Mouse (Mus musculus) ZHBTc4 (cell line): ENCODE measurements around the gene Samt1.
"Not testable (repeated sequence)": the region's sequence is repeated elsewhere in the genome, so short reads cannot be mapped to it uniquely, and the experiment has no call there.

Source experiments
- DNase-seq: peaks from one replicate; pipeline ENCODE4 v3.0.0-alpha.2; 2011; ENCODE audit warnings: low read depth, low spot score

Samt1 gene

DNA sequence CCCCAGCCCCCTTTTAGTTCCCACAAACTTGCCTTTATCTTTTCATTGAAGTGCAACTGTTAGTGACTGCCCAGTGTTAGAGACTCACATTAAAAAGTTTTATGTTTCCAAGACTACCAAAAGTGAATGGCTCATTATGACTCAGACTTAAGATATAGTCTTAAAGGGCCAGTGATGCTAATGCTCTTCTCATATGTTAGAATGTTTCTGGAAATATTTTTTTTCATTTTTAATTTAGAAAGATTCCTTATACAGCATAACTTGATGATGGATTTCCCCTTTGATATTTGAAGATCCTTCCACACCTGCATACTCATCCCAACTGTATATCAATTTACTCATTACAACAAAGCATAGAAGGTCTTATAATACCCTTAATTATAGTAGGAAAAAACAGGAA lies at the start of gene Samt1:
TSS of gene Samt1 (minus strand) at position 101 of the 400 bp plus-strand sequence.
- DNase-seq = not testable (repeated sequence)

DNA sequence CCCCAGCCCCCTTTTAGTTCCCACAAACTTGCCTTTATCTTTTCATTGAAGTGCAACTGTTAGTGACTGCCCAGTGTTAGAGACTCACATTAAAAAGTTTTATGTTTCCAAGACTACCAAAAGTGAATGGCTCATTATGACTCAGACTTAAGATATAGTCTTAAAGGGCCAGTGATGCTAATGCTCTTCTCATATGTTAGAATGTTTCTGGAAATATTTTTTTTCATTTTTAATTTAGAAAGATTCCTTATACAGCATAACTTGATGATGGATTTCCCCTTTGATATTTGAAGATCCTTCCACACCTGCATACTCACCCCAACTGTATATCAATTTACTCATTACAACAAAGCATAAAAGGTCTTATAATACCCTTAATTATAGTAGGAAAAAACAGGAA lies 42.5 kb upstream of the Samt1 start, which contains the start of gene Gm10057:
TSS of gene Gm10057 (minus strand) at position 101 of the 400 bp plus-strand sequence.
- DNase-seq = not testable (repeated sequence)

DNA sequence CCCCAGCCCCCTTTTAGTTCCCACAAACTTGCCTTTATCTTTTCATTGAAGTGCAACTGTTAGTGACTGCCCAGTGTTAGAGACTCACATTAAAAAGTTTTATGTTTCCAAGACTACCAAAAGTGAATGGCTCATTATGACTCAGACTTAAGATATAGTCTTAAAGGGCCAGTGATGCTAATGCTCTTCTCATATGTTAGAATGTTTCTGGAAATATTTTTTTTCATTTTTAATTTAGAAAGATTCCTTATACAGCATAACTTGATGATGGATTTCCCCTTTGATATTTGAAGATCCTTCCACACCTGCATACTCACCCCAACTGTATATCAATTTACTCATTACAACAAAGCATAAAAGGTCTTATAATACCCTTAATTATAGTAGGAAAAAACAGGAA lies 21.3 kb upstream of the Samt1 start, which contains the start of gene 4921511M17Rik:
TSS of gene 4921511M17Rik (minus strand) at position 101 of the 400 bp plus-strand sequence.
- DNase-seq = not testable (repeated sequence)

DNA sequence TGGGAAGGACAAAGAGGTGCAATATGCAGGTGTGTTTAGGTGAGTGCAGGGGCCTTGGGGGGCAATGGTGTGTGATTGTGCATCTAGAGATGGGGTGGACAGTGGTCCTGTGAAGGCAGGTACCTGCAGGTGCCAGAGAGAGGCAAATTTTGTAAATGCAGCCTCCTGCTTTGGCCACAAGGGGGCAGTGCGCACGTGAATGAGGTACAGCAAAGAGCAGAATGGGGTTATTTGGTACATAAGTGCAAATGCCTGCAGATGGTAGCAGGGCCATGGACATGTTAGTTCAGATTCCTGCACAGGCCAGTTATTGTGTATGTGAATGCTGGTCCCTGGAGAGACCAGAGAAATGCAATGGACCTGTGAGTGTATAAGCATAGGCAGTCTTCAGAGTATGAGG lies 35.5 kb downstream of the Samt1 start:
- DNase-seq = not testable (repeated sequence)

DNA sequence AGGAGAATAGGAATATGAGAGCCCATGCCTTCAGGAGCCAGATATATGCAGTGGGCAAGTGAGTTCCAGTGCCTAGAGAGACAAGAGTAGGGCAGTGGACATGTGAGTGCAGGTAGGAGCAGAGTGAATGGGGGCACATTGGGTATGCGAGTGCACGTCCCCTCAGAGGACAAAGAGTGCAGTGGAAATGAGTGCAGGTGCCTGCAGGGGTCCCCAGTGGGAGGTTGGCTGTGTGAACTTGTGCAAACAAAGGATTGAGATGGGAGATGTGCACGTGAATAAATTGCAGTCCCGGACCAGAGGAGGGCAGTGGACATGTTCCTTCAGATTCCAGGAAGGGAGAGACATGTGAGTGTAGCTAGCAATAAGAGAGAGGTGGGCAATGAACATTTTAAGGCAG lies 36.0 kb downstream of the Samt1 start:
- not testable (repeated sequence) for DNase-seq

DNA sequence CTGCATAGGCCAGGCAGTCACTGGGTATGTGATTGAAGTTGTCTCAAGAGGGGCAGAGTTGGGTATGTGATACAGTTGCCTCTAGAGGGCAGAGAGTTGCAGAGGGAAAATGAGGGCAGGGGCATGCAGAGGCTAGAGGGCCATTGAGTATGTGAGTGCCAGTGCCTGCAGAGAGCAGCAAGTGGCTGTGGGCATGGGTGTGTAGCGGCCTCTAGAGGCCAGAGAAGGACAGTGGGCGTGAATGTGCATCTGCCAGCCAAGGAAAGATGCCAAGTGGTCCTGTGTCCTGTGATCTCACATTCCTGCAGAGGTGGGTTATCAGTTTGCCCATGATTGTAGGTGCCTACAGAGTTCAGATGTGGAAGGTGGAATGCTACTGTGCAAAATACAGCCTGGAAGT lies 38.0 kb downstream of the Samt1 start:
- no peak for DNase-seq

DNA sequence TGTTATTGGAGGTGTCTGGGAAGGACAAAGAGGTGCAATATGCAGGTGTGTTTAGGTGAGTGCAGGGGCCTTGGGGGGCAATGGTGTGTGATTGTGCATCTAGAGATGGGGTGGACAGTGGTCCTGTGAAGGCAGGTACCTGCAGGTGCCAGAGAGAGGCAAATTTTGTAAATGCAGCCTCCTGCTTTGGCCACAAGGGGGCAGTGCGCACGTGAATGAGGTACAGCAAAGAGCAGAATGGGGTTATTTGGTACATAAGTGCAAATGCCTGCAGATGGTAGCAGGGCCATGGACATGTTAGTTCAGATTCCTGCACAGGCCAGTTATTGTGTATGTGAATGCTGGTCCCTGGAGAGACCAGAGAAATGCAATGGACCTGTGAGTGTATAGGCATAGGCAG lies 59.6 kb downstream of the Samt1 start:
- DNase-seq = not testable (repeated sequence)
